Mouse (Mus musculus) small intestine, adult 2 months (tissue): Measurements from ENCODE around the gene Ctss. TPM values are rescaled to one million over a fixed set of nuclear protein-coding genes. Genes with fewer than 3 reads are reported as not detected.

Source experiments
- H3K27ac ChIP-seq: fragments of 200-500 bp; 2 replicates; pipeline ENCODE4 v1.5.1; 2012; ENCODE audit warnings: low read depth, low read length, control low read depth, inconsistent platforms; ENCODE audit not compliant: insufficient read depth
- H3K27me3 ChIP-seq: fragments of 200-500 bp; 2 replicates; pipeline ENCODE4 v1.6.1; 2012; ENCODE audit warnings: mild to moderate bottlenecking, moderate library complexity, low read length, inconsistent platforms; ENCODE audit not compliant: control insufficient read depth, insufficient read depth
- H3K36me3 ChIP-seq: fragments of 200-500 bp; 2 replicates; pipeline ENCODE4 v1.6.1; 2012; ENCODE audit warnings: mild to moderate bottlenecking, low read length, control low read depth, inconsistent platforms; ENCODE audit not compliant: control insufficient read depth, insufficient read depth
- H3K4me1 ChIP-seq: fragments of 200-500 bp; 2 replicates; pipeline ENCODE4 v1.6.1; 2012; ENCODE audit warnings: low read length, inconsistent platforms, mixed read lengths; ENCODE audit not compliant: control insufficient read depth, insufficient read depth, insufficient read length
- H3K4me3 ChIP-seq: fragments of 200-500 bp; 2 replicates; pipeline ENCODE4 v1.5.1; 2012; ENCODE audit warnings: low read depth, mild to moderate bottlenecking, control low read depth, inconsistent platforms, low read length, moderate library complexity
- CTCF ChIP-seq: fragments of 200-500 bp; IDR thresholded peaks from 2 replicates; pipeline ENCODE4 v1.5.1; 2012; ENCODE audit warnings: low read depth, mild to moderate bottlenecking, control low read depth, inconsistent platforms, low read length, moderate library complexity, mixed read lengths; ENCODE audit not compliant: insufficient replicate concordance, insufficient read length; ENCODE audit errors: extremely low read depth
- POLR2A ChIP-seq: fragments of 200-500 bp; IDR thresholded peaks from 2 replicates; pipeline ENCODE4 v1.6.1; 2012; ENCODE audit warnings: low read depth, mild to moderate bottlenecking, control low read depth, inconsistent platforms, low read length, moderate library complexity
- WGBS: fragments of 180-500 bp; shearing (Covaris S2); methylation state at CpG from one replicate; pipeline ENCODE4 v1.1.7; 2018; 5-methylcytosine and 5-hydroxymethylcytosine counted together
- polyA plus RNA-seq: library from polyadenylated mRNA; depleted of rRNA; stranded (reverse); fragments of >200 nt; gene quantifications from 2 replicates; pipeline ENCODE4 v1.2.3, GENCODE M21; 2012; rRNA removed

Ctss gene
- polyA plus RNA-seq, result 11.4 and 26.7 TPM in 2 replicates

DNA sequence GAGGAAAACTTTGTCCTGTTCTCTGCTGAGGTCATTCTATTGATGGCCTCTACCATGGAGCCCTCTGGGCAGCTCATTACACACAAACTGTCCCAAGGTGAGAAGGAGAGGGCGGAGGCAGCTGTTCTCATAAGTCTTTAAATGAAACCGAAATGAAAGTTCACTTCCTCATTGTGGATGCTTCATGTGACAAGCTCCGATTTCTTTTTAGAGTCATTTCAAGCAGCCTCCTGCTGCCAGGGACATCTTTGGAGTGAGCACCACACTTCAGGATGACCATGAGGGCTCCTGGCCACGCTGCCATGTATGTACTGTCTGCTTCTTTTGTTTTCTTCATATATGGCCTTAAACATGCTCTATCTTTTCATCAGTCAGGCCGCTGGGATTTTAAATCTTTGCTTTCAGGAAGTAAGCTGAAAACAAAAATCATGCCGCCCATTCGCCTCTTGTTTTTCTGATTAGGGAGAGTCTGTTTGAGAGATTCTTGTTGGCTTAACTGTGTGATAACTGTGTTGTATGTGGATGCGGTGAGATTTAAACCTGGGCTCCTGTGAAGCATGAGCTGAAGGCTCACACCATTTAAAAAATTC, at the start of gene Ctss:
Gene Ctss (plus strand): TSS at position 165 of the 590 bp plus-strand sequence.
- Histone ChIP-seq H3K4me3 (peak within 1 kb of the TSS; percentile 60), H3K27me3 (no peaks in the 10 kb centered on the region), H3K36me3 (peaks cover 3% of the 10 kb centered on the region; the same call in 1 of the 2 replicates), H3K27ac (peak within 1 kb of the TSS; percentile 86), H3K4me1 (peaks cover 15% of the 10 kb centered on the region)
- TF ChIP-seq POLR2A, result peak; percentile 46; the same call in 1 of the 2 replicates
- no peak for TF ChIP-seq CTCF
- 16% methylated on average over 8 of the region's 8 CpGs for WGBS

DNA sequence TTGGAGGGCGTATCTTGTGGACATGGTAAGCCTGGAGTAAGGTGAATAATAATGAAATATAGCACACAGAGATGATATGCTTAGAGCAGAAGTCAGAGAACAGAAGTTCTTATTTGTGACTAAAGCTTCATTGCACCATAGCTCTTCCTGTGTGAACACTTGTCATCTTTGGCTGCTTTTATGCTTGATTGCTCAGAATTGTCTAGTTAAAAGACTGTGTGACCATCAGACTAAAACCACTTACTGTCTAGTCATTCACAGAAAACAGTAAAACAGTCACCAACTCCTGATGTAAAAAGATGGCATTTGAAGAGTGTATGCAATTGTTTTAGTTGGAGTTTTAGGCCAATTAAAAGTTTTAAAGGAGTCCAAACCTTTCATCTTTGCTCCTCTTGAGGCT, 47.6 kb upstream of the Ctss start:
- Histone ChIP-seq H3K4me1 (no peaks in the 10 kb centered on the region), H3K27me3 (no peaks in the 10 kb centered on the region), H3K36me3 (peaks cover 56% of the 10 kb centered on the region), H3K27ac (no peak overlapping the region), H3K4me3 (no peak overlapping the region)
- WGBS, result 92% methylated on average over 1 of the region's 1 CpGs
- TF ChIP-seq POLR2A, result no peak
- TF ChIP-seq CTCF, result no peak

DNA sequence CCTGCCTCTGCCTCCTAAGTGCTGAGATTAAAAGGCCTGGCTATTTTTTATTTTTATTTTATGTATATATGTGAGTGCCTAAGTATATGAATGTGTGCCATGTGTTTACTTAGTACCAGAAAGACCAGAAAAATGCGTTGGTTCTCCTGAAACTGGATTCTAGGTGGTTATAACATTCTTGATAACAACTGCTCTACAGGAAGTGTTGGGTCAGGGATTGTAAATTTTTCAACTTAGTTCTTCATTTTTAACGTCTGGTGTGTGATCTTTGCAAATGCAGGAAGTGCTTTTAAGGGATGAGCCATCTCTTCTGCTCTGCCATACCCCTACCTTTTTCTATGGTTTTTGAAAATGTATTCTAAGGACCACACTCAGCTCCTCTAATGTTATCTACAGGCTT, 40.2 kb upstream of the Ctss start:
- H3K36me3 ChIP-seq, result peaks cover 46% of the 10 kb centered on the region
- no peaks in the 10 kb centered on the region for H3K4me1 ChIP-seq
- 62% methylated on average over 2 of the region's 2 CpGs for WGBS
- H3K4me3 ChIP-seq, result no peak overlapping the region
- no peaks in the 10 kb centered on the region for H3K27me3 ChIP-seq
- no peak for TF ChIP-seq CTCF
- TF ChIP-seq POLR2A, result no peak
- H3K27ac ChIP-seq, result no peak overlapping the region

DNA sequence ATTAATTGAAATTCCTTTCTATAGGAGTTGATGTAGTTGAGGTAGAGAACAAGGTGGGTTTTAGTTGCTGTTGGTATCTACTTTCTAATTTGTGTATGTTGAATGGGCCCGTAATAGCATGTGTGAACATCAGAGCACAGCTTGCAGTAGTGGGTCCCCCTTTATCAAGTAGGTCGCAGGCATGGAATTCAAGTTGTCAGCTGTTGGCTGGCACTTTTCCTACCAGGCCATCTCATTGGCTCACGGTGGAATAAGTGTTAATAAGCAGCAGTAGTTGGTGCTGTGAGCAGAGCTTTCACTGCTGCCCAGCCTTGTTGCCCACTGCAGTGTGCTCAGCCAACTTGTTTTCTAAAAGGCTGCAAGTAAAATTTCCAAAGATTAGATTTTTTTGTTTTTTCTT, 37.9 kb upstream of the Ctss start:
- peaks cover 53% of the 10 kb centered on the region for H3K36me3 ChIP-seq
- H3K4me1 ChIP-seq, result no peaks in the 10 kb centered on the region
- no peak for TF ChIP-seq POLR2A
- no peak for TF ChIP-seq CTCF
- H3K27me3 ChIP-seq, result no peaks in the 10 kb centered on the region
- 91% methylated on average over 3 of the region's 3 CpGs for WGBS
- H3K4me3 ChIP-seq, result no peak overlapping the region
- H3K27ac ChIP-seq, result no peak overlapping the region

DNA sequence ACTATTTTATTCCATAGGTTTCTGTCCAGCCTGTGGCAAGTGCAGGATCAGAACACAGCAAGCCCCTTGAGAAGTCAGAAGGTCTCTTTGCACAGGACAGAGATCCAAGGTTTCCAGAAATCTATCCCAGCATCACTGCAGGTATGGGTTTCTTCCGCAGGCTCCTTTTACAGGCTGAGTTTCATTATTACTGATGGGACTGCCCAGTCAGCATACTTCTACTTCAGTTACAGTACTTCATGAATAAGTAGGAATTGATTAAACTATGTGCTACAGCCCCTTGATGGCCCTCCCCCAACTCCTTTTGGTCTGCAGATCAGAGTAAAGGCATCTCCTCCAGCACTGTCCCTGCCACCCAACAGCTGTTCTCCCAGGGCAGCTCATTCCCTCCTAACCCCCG, 36.3 kb upstream of the Ctss start:
- 92% methylated on average over 2 of the region's 2 CpGs for WGBS
- H3K4me1 ChIP-seq, result no peaks in the 10 kb centered on the region
- no peaks in the 10 kb centered on the region for H3K27me3 ChIP-seq
- no peak overlapping the region for H3K4me3 ChIP-seq
- no peak for TF ChIP-seq POLR2A
- TF ChIP-seq CTCF, result no peak
- no peak overlapping the region for H3K27ac ChIP-seq
- peaks cover 59% of the 10 kb centered on the region for H3K36me3 ChIP-seq

DNA sequence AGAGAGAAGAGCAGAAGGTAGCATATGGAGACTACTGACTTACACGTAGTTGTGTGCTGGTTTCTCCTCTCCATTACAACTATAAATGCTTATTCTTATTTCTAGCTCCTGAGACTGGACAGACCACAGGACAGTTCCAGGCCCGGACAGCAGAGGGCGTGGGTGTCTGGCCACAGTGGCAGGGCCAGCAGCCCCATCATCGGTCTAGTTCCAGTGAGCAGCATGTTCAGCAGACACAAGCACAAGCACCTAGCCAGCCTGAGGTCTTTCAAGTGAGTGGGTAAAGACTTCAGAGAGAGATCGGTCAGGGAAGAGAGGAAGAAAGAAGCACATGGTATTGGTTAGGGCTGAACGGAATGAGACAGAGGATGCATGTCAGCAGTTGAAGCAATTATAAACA, 32.2 kb upstream of the Ctss start:
- Histone ChIP-seq H3K4me3 (no peak overlapping the region), H3K27ac (no peak overlapping the region), H3K36me3 (peaks cover 45% of the 10 kb centered on the region), H3K4me1 (no peaks in the 10 kb centered on the region), H3K27me3 (no peaks in the 10 kb centered on the region)
- TF ChIP-seq CTCF, result peak; percentile 82
- no peak for TF ChIP-seq POLR2A
- 62% methylated on average over 6 of the region's 6 CpGs for WGBS

DNA sequence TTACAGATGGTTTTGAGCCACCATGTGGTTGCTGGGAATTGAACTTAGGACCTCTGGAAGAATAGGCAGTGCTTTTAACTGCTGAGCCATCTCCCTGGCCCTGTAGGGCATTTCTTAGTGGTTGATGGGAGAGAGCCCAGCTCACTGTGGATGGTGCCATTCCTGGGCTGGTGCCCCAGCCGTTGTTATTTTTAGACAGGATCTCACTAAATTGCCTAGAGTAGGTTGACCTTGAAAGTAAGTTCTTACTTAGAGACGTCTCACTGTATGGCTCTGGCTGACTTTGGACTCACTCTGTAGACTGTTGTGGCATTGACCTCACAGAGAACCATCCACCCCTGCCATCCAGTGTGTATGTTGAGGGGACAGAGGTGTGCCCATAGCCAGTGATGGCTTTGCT, 28.4 kb upstream of the Ctss start:
- no peak overlapping the region for H3K4me3 ChIP-seq
- H3K4me1 ChIP-seq, result no peaks in the 10 kb centered on the region
- no peak for TF ChIP-seq CTCF
- TF ChIP-seq POLR2A, result no peak
- peaks cover 27% of the 10 kb centered on the region for H3K36me3 ChIP-seq
- H3K27ac ChIP-seq, result no peak overlapping the region
- WGBS, result 54% methylated on average over 2 of the region's 2 CpGs
- no peaks in the 10 kb centered on the region for H3K27me3 ChIP-seq
